Mouse (Mus musculus) layer of hippocampus, postnatal 25 days (tissue): ENCODE data around the gene Ramp1. TPM values are rescaled to one million over a fixed set of nuclear protein-coding genes. Genes with fewer than 3 reads are reported as not detected.

Experiments
- DNase-seq, 2 experiments: peaks; one replicate each; pipeline ENCODE4 v3.0.0; 2022; ENCODE audit warnings: mixed read lengths in 2 of 2, low spot score in 1 of 2; ENCODE audit errors: extremely low spot score in 1 of 2
- total RNA-seq, 2 experiments: library from RNA; stranded (reverse); gene quantifications; 2 replicates each; pipeline ENCODE4 v1.2.3; 2021

The Ramp1 gene
- 10 to 100 TPM; 61.6 to 63.1 TPM for total RNA-seq

- peak; percentile 50 to 54 for DNase-seq
These were observed at the start of gene Ramp1 for GRCm38 (mm10) chr1:91179533-91180173. Gene Ramp1, plus strand, starts transcription at chr1:91179822.

GRCm38 (mm10) chr1:91137036-91137435 lies 42.6 kb upstream of the Ramp1 start:
- no peak for DNase-seq

- DNase-seq: no peak
These were observed 34.8 kb upstream of the Ramp1 start, which contains the start of gene Rbm44 for GRCm38 (mm10) chr1:91144813-91145212. Gene Rbm44, plus strand, starts transcription at chr1:91145089.

GRCm38 (mm10) chr1:91151509-91151908 lies 28.1 kb upstream of the Ramp1 start:
- DNase-seq: no peak

GRCm38 (mm10) chr1:91166798-91167197 lies 12.8 kb upstream of the Ramp1 start:
- no peak for DNase-seq

- DNase-seq: no peak
These were observed 10.5 kb upstream of the Ramp1 start for GRCm38 (mm10) chr1:91169157-91169556.

GRCm38 (mm10) chr1:91174796-91175195 lies 4.8 kb upstream of the Ramp1 start:
- no peak for DNase-seq

- no peak for DNase-seq
These were observed 3.6 kb upstream of the Ramp1 start for GRCm38 (mm10) chr1:91176026-91176425.

GRCm38 (mm10) chr1:91176871-91177270 lies 2.8 kb upstream of the Ramp1 start:
- no peak for DNase-seq

- peak; percentile 65 to 78 for DNase-seq
These were observed 536 bp upstream of the Ramp1 start for GRCm38 (mm10) chr1:91179086-91179485.

- DNase-seq: no peak
These were observed 548 bp downstream of the Ramp1 start for GRCm38 (mm10) chr1:91180174-91180565.

GRCm38 (mm10) chr1:91180723-91181122 lies 1.1 kb downstream of the Ramp1 start:
- DNase-seq: no peak

- no peak for DNase-seq
These were observed 1.6 kb downstream of the Ramp1 start for GRCm38 (mm10) chr1:91181261-91181660.

GRCm38 (mm10) chr1:91181784-91182450 lies 2.3 kb downstream of the Ramp1 start:
- no peak for DNase-seq

GRCm38 (mm10) chr1:91183305-91183704 lies 3.7 kb downstream of the Ramp1 start:
- DNase-seq: no peak

- DNase-seq: no peak
These were observed 7.1 kb downstream of the Ramp1 start for GRCm38 (mm10) chr1:91186677-91187076.

- no peak for DNase-seq
These were observed 7.7 kb downstream of the Ramp1 start for GRCm38 (mm10) chr1:91187315-91187714.

GRCm38 (mm10) chr1:91187786-91188640 lies 8.4 kb downstream of the Ramp1 start:
- no peak for DNase-seq

GRCm38 (mm10) chr1:91188851-91189460 lies 9.3 kb downstream of the Ramp1 start:
- no peak for DNase-seq

- DNase-seq: no peak
These were observed 12.6 kb downstream of the Ramp1 start for GRCm38 (mm10) chr1:91192184-91192583.

GRCm38 (mm10) chr1:91193242-91193641 lies 13.6 kb downstream of the Ramp1 start:
- no peak for DNase-seq
